Mouse (Mus musculus) common myeloid progenitor, adult 5-6 weeks (primary cell): Measurements from ENCODE around the gene Hist1h2ab. TPM values are rescaled to one million over a fixed set of nuclear protein-coding genes. Genes with fewer than 3 reads are reported as not detected.
A peak's percentile ranks its signal among the peaks of the same experiment; 100 is the strongest.
"Not testable (repeated sequence)": the region's sequence is repeated elsewhere in the genome, so short reads cannot be mapped to it uniquely, and the experiment has no call there.

Experiments
- ATAC-seq: replicated peaks from 2 replicates; pipeline ENCODE4 v1.8.0; 2016; ENCODE audit warnings: low read depth, mild to moderate bottlenecking, moderate TSS enrichment, inconsistent platforms; ENCODE audit not compliant: poor library complexity, severe bottlenecking
- total RNA-seq: library from RNA; stranded (forward); fragments of 200-1000, 187-1606 nt; gene quantifications from 2 replicates; pipeline ENCODE4 v1.2.3, GENCODE M21; 2017

Hist1h2ab gene
- total RNA-seq, 1 experiment from 2014 or later: 2,765 TPM

GRCm38 (mm10) chr13:23765172-23765513 lies 14.2 kb downstream of the Hist1h2ab start:
- no peak for ATAC-seq

GRCm38 (mm10) chr13:23766772-23767171 lies 15.8 kb downstream of the Hist1h2ab start:
- no peak for ATAC-seq

DNA sequence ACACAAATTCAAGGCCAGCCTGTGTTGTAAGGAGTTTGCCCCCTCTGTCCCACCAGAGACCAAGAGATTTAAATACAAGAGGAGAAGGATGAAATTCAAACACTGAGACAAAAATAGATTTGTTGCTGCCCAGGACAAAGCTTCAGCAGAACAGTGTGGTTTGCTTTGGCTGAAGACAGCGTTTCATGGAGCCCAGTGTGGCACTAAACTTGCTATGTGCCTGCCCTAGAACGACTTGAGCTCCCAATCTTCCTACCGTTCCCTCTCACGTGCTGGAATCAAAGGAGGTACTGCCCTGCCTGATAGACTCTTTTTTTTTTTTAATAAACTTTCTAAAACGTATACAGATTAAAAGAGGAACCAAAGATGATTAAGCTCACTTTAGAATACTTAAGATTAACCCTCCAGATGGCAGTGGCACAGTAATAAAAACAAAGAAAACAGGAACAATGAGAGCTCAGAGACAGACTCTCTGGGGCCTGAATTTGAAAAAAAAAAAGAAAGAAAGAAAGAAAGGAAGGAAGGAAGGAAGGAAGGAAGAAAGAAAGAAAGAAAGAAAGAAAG lies 18.0 kb downstream of the Hist1h2ab start:
- peak; percentile 52 for ATAC-seq

DNA sequence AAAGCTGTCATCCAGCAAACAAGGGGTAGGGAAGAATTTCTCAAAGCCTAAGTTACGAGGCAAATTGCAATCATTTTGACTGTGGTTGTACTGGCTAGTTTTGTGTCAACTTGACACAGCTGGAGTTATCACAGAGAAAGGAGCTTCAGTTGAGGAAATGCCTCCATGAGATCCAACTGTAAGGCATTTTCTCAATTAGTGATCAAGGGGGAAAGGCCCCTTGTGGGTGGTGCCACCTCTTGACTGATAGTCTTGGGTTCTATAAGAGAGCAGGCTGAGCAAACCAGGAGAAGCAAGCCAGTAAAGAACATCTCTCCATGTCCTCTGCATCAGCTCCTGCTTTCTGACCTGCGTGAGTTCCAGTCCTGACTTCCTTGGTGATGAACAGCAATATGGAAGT lies 18.7 kb downstream of the Hist1h2ab start, which contains the start of gene Trim38:
Gene Trim38 (plus strand): TSS at position 301 of the 400 bp plus-strand sequence.
- not testable (repeated sequence) for ATAC-seq

DNA sequence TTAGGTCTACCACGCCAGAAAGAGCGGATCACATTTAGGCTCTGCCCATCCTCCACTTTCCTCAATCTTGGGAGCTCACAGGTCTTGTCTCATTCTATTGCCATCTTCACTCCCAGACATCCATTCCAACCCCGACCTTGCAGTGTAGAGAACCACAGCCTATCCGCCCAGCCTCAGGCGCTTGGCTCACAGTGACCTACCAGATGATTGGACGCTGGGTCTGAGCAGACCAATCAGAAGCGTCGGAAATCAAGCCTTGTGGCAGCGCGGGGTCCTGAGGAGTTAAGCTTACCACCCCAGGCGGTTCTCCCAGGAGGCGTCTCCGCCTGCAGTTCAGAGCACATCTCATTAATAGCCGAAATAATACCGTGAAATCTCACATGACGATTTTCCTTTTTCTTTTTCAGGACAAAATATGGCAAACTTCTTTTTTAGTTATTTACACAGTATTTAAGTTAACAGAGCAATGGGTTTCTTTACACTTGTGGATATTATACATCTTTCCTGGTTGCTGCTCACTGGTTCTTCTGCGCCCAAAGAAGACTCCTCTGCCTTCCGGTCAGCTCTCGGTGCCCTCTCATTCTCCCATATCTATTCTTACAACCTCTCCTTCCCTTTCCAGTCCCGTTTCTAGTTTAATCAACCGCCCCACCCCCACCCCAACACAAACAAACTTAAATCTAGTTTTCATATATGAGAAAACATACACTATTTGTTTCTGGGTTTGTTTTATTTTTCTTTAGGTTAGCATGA lies 21.8 kb downstream of the Hist1h2ab start:
- ATAC-seq: peak; percentile 80

GRCm38 (mm10) chr13:23778339-23778738 lies 27.4 kb downstream of the Hist1h2ab start:
- ATAC-seq: no peak

GRCm38 (mm10) chr13:23779025-23779424 lies 28.1 kb downstream of the Hist1h2ab start:
- no peak for ATAC-seq

DNA sequence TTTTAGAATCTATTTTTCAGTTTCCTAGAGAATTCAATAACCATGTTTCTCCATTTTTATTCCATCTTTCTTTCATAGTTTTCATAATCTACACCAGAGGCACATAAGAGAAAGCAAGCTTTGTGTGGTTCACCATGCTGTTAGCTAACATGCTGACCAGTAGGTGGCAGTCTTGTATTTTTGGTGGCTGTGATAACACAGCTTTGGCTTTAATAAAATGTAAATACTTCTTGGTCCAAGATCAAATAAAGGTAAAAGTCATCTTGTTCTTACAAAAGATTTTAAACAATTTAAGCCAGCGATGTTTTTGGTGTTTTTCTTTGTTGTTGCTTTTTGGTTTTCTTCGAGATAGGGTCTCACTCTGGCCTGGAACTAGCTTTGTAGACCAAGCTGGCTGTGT lies 41.6 kb downstream of the Hist1h2ab start:
- peak; percentile 87 for ATAC-seq

DNA sequence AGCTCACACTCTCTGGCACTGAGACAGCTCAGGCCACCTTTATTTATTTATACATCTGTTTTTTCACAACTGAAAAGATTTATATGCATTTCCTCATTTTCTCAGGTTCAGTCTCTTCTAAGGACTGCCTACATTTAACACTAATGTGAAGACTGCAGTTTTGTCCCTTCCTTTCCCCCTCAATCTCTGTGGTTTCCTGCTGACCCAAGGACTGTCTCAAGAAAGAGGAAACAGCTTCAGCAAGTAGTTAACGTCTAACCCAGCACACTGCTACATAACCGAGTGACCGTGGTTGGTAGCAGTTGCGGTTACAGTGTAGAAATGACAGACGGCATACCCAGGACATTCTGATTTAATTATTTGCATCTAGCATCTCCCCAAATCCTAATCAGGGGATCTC lies 48.5 kb downstream of the Hist1h2ab start:
- peak; percentile 94 for ATAC-seq

Other genes starting within 250 kb of the Hist1h2ab start
- 1,499 and 1,774 TPM in 2 replicates for gene Hist1h4h, start 220.1 kb upstream of the Hist1h2ab start, total RNA-seq
- gene Hist1h2af, start 217.2 kb upstream of the Hist1h2ab start, total RNA-seq: 1,142 and 1,285 TPM in 2 replicates
- gene Hist1h3g, start 215.7 kb upstream of the Hist1h2ab start, total RNA-seq: 199 and 205 TPM in 2 replicates
- 91.4 and 108 TPM in 2 replicates for gene Hist1h2bh, start 207.7 kb upstream of the Hist1h2ab start, total RNA-seq
- 186 and 196 TPM in 2 replicates for gene Hist1h3f, start 207.1 kb upstream of the Hist1h2ab start, total RNA-seq
- 2,800 and 2,993 TPM in 2 replicates for gene Hist1h4f, start 199.5 kb upstream of the Hist1h2ab start, total RNA-seq
- gene Hist1h1d, start 197.9 kb upstream of the Hist1h2ab start, total RNA-seq: 92.5 and 96.4 TPM in 2 replicates
- gene Hist1h3e, start 188.8 kb upstream of the Hist1h2ab start, total RNA-seq: 574 and 671 TPM in 2 replicates
- 336 and 401 TPM in 2 replicates for gene Hist1h2ae, start 179.9 kb upstream of the Hist1h2ab start, total RNA-seq
- gene Hist1h2bg, start 179.7 kb upstream of the Hist1h2ab start, total RNA-seq: 1,313 and 1,586 TPM in 2 replicates
- 558 and 569 TPM in 2 replicates for gene Hist1h2bf, start 176.9 kb upstream of the Hist1h2ab start, total RNA-seq
- gene Hist1h2ad, start 176.7 kb upstream of the Hist1h2ab start, total RNA-seq: 127 and 293 TPM in 2 replicates
- 98.2 and 137 TPM in 2 replicates for gene Hist1h3d, start 175.4 kb upstream of the Hist1h2ab start, total RNA-seq
- gene Hist1h4d, start 169.5 kb upstream of the Hist1h2ab start, total RNA-seq: 1,514 and 1,667 TPM in 2 replicates
- gene Hist1h2be, start 130.0 kb upstream of the Hist1h2ab start, total RNA-seq: 92.7 and 94.2 TPM in 2 replicates
- 314 and 326 TPM in 2 replicates for gene Hist1h1e, start 128.6 kb upstream of the Hist1h2ab start, total RNA-seq
- gene Hist1h2ac, start 67.2 kb upstream of the Hist1h2ab start, total RNA-seq: 114 and 119 TPM in 2 replicates
- gene Hist1h2bc, start 66.9 kb upstream of the Hist1h2ab start, total RNA-seq: 224 and 276 TPM in 2 replicates
- gene Hist1h1t, start 55.3 kb upstream of the Hist1h2ab start, total RNA-seq: 0.55 and 3.1 TPM in 2 replicates
- 434 and 555 TPM in 2 replicates for gene Hist1h4c, start 52.7 kb upstream of the Hist1h2ab start, total RNA-seq
- gene Hfe, start 40.3 kb upstream of the Hist1h2ab start, total RNA-seq: 3.6 and 4.3 TPM in 2 replicates
- gene Hist1h1c, start 12.3 kb upstream of the Hist1h2ab start, total RNA-seq: 753 and 796 TPM in 2 replicates
- 801 and 823 TPM in 2 replicates for gene Hist1h3c, start 5.5 kb upstream of the Hist1h2ab start, total RNA-seq
- gene Hist1h2bb, start 4.4 kb upstream of the Hist1h2ab start, total RNA-seq: 2,989 and 3,536 TPM in 2 replicates
- 689 and 718 TPM in 2 replicates for gene Hist1h3b, start 1.1 kb downstream of the Hist1h2ab start, total RNA-seq
- gene Hist1h4b, start 5.9 kb downstream of the Hist1h2ab start, total RNA-seq: 676 and 902 TPM in 2 replicates
- gene Hist1h4a, start 10.1 kb downstream of the Hist1h2ab start, total RNA-seq: 597 and 703 TPM in 2 replicates
- gene Hist1h3a, start 11.3 kb downstream of the Hist1h2ab start, total RNA-seq: 599 and 655 TPM in 2 replicates
- 2,071 and 2,536 TPM in 2 replicates for gene Hist1h1a, start 12.5 kb downstream of the Hist1h2ab start, total RNA-seq
- gene Trim38, start 18.8 kb downstream of the Hist1h2ab start, total RNA-seq: not detected in 2 replicates
- not detected in 2 replicates for gene Slc17a2, start 55.9 kb downstream of the Hist1h2ab start, total RNA-seq
- gene Slc17a3, start 88.3 kb downstream of the Hist1h2ab start, total RNA-seq: not detected in 2 replicates
- gene Slc17a1, start 116.6 kb downstream of the Hist1h2ab start, total RNA-seq: not detected in 2 replicates
- gene Slc17a4, start 163.9 kb downstream of the Hist1h2ab start, total RNA-seq: 0.46 TPM in 1 of 2 replicates, not detected in the other
- not detected in 2 replicates for gene Hist1h2ba, start 183.0 kb downstream of the Hist1h2ab start, total RNA-seq
- gene Hist1h2aa, start 183.3 kb downstream of the Hist1h2ab start, total RNA-seq: not detected in 2 replicates
- gene Scgn, start 240.1 kb downstream of the Hist1h2ab start, total RNA-seq: not detected in 2 replicates